ENCODE assay signal across 10 mouse cellular contexts in the genomic region with DNA sequence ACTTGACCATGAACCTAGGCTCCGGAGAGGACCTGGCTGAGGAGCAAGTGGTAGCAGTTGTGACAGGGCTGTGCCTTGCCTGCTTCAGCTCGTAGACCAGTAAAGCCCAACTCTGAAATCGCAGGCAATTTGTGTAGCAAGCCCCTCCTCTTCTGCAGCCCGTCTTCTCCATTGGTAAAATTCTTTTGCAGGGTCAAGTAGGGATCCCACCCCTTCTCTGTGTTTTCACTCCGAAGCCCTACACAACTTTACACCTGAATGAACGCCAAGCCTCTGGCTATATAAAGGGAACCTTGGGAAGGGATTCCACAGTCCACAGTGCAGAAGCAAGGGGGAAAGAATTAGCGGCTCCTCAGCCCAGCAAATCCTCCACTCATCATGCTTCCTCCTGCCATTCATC. TPM values are rescaled to one million over a fixed set of nuclear protein-coding genes. Genes with fewer than 3 reads are reported as not detected.
DNase-seq lines count a peak whose midpoint lies in the region; ATAC-seq and TF ChIP-seq lines count a peak whose summit lies in the region.
"Had no signal": no experiment of that assay in that cellular context is flagged by ENCODE, and none has a peak within 500 bp of the region (broad histone marks: within the 10 kb centered on the region; RNA-seq: fewer than 3 reads in every experiment).

A gene (plus strand): TSS at position 224 of the 400 bp plus-strand sequence.

- DNase-seq in heart, postnatal 4 days, result no peak
- peak; percentile 47 to 74 for DNase-seq in kidney, adult 8-10 months
- peak; percentile 32 for DNase-seq in neural tube, embryonic 10.5 days (ENCODE audit: extremely low spot score, low spot score)
- no peak for DNase-seq in frontal cortex, postnatal 10 days (ENCODE audit: low spot score in 2 of 2)
- no peak for DNase-seq in adrenal gland, adult (ENCODE audit: inconsistent age in 2 of 2, low spot score in 1 of 2)
- DNase-seq in spleen, postnatal 10 days (ENCODE audit: low spot score in 2 of 2), result no peak

- H3K27ac ChIP-seq in heart, embryonic 15.5 days, result no peak within 1 kb of the TSS
- no peak within 1 kb of the TSS for H3K27ac ChIP-seq in embryonic fibroblast, embryonic 13.5 days (ENCODE audit: insufficient read depth, low read length)

- TF ChIP-seq POLR2A in embryonic fibroblast, embryonic 13.5 days (IDR thresholded peaks at IDR 0.05; ENCODE audit: low read depth, low read length), result no peak

- no peaks in the 10 kb centered on the region for H3K9me3 ChIP-seq in heart, embryonic 15.5 days (replicated peaks)

- H3K4me1 ChIP-seq in heart, embryonic 15.5 days (replicated peaks), result peaks cover 3% of the 10 kb centered on the region; the same call in 1 of the 2 replicates
- H3K4me1 ChIP-seq in embryonic fibroblast, embryonic 13.5 days (ENCODE audit: control insufficient read depth, insufficient read depth, low read length), result no peaks in the 10 kb centered on the region

- H3K4me3 ChIP-seq in heart, embryonic 15.5 days, result peak within 1 kb of the TSS; percentile 24; the same call in 1 of the 2 replicates
- H3K4me3 ChIP-seq in embryonic fibroblast, embryonic 13.5 days (ENCODE audit: insufficient read depth, low read length), result peak within 1 kb of the TSS; percentile 10; the same call in 1 of the 2 replicates
- H3K4me3 ChIP-seq: erythroblast, embryonic 14.5 days had no signal

- no peak within 1 kb of the TSS for H3K9ac ChIP-seq in heart, embryonic 15.5 days

- no peak for ATAC-seq in heart, embryonic 15.5 days (replicated peaks; ENCODE audit: insufficient number of reproducible peaks, insufficient read depth, low FRiP score, low read depth)

- H3K4me2 ChIP-seq in heart, embryonic 15.5 days, result peak within 1 kb of the TSS; percentile 49

- 11% methylated on average over 7 of the region's 7 CpGs for WGBS in heart, embryonic 15.5 days

- TF ChIP-seq CTCF in embryonic fibroblast, embryonic 13.5 days (IDR thresholded peaks at IDR 0.05; ENCODE audit: borderline replicate concordance, insufficient read depth, low read length), result no peak

- H3K36me3 ChIP-seq in heart, embryonic 15.5 days, result no peaks in the 10 kb centered on the region

- no peaks in the 10 kb centered on the region for H3K27me3 ChIP-seq in heart, embryonic 15.5 days

RNA-seq across cellular contexts. Expression of the gene that starts here (rescaled TPM):
- polyA plus RNA-seq in heart, embryonic 15.5 days (2015; fragmentation: Nextera tagmentation; extraction: Ambion mirVana), result 0.94 and 3.0 TPM in 2 replicates
- total RNA-seq in heart, postnatal 4 days (2021), result under 1 TPM; 0.38 to 0.41 TPM
- 1.1 and 2.4 TPM in 2 replicates for polyA plus RNA-seq in embryonic fibroblast, embryonic 13.5 days (2011; ENCODE audit: insufficient read length, low read depth, missing spikeins)
- total RNA-seq: neutrophil, adult 5-6 weeks had no signal
- polyA plus RNA-seq: erythroblast, embryonic 14.5 days had no signal

Comparison
In these comparisons a context has a peak if more than half of its experiments do, and no peak if none do; other contexts are left out.
1. DNase-seq: peak in kidney, adult 8-10 months (2 of 2) and neural tube, embryonic 10.5 days (single experiment); none in heart, postnatal 4 days (single experiment), frontal cortex, postnatal 10 days (0 of 2), adrenal gland, adult (0 of 2) and spleen, postnatal 10 days (0 of 2).